Comparison of ENCODE assay signal across 18 mouse cellular contexts in genomic region chr1:161345111-161345510, GRCm38 (mm10). TPM values are rescaled to one million over a fixed set of nuclear protein-coding genes. Genes with fewer than 3 reads are reported as not detected.
"Had no signal": no experiment of that assay in that cellular context is flagged by ENCODE, and none has a peak within 500 bp of the region (broad histone marks: within the 10 kb centered on the region; RNA-seq: fewer than 3 reads in every experiment).

No protein-coding gene starts in this region.

- H3K27me3 ChIP-seq: kidney, embryonic 15.5 days; limb, embryonic 12.5 days; liver, embryonic 13.5 days; neural tube, embryonic 15.5 days had no signal

- H3K4me3 ChIP-seq: kidney, embryonic 15.5 days; left cerebral cortex, adult 2 months; limb, embryonic 12.5 days; liver, embryonic 13.5 days; midbrain, embryonic 10.5 days; myocyte; neural tube, embryonic 15.5 days had no signal

- H3K9ac ChIP-seq: kidney, embryonic 15.5 days; limb, embryonic 12.5 days; liver, embryonic 13.5 days; liver, postnatal 0 days; neural tube, embryonic 15.5 days had no signal

- H3K4me2 ChIP-seq: kidney, embryonic 15.5 days; limb, embryonic 12.5 days; liver, embryonic 13.5 days; neural tube, embryonic 15.5 days had no signal

- H3K27ac ChIP-seq: kidney, embryonic 15.5 days; left cerebral cortex, adult 2 months; limb, embryonic 12.5 days; liver, embryonic 13.5 days; midbrain, embryonic 10.5 days; neural tube, embryonic 15.5 days had no signal

- H3K9me3 ChIP-seq: kidney, embryonic 15.5 days; limb, embryonic 12.5 days; liver, embryonic 13.5 days; midbrain, embryonic 10.5 days; neural tube, embryonic 15.5 days had no signal

- ATAC-seq: liver, postnatal 0 days had no signal

- DNase-seq: kidney, adult 2 months; kidney, postnatal 14 days; liver; liver, embryonic 13.5 days; liver, postnatal 0 days; lung, postnatal 36 days; thymus, postnatal 36 days had no signal

- H3K36me3 ChIP-seq: kidney, embryonic 15.5 days; limb, embryonic 12.5 days; liver, embryonic 13.5 days; midbrain, embryonic 10.5 days; neural tube, embryonic 15.5 days had no signal

- H3K4me1 ChIP-seq: limb, embryonic 12.5 days; liver, embryonic 13.5 days; midbrain, embryonic 10.5 days had no signal

RNA-seq across cellular contexts. Expression of gene Tnfsf4, which starts 50.1 kb away (rescaled TPM):
- total RNA-seq: layer of hippocampus, postnatal 25 days; left cerebral cortex, adult 2 months; left cerebral cortex, postnatal 14 days had no signal
- polyA plus RNA-seq: kidney, adult 2 months; large intestine, adult 2 months; limb, embryonic 12.5 days; liver, postnatal 0 days; lung, embryonic 16.5 days; myocyte; neural tube, embryonic 11.5 days; neural tube, embryonic 15.5 days had no signal
